Mouse (Mus musculus) gastrocnemius, postnatal 25 days (tissue): ENCODE results near the gene Zfp446. TPM values are rescaled to one million over a fixed set of nuclear protein-coding genes. Genes with fewer than 3 reads are reported as not detected.

Source experiments
- DNase-seq: peaks from one replicate; pipeline ENCODE4 v3.0.0; 2022
- total RNA-seq, 2 experiments: library from RNA; stranded (reverse); gene quantifications; 1 replicate in 1 of 2; 2 replicates in 1 of 2; pipeline ENCODE4 v1.2.3; 2021

Zfp446 gene
- total RNA-seq, 2 experiments from 2014 or later = 2.1 to 2.4 TPM

- DNase-seq = peak; percentile 91
Measured at GRCm38 (mm10) chr7:13023928-13024731, 46.5 kb downstream of the Zfp446 start.

- peak; percentile 64 for DNase-seq
Measured at GRCm38 (mm10) chr7:13024805-13025204, 47.2 kb downstream of the Zfp446 start.

- no peak for DNase-seq
Measured at GRCm38 (mm10) chr7:13025511-13026112, 48.0 kb downstream of the Zfp446 start.

- DNase-seq = no peak
Measured at GRCm38 (mm10) chr7:13028986-13029385, 51.3 kb downstream of the Zfp446 start.

- no peak for DNase-seq
Measured at GRCm38 (mm10) chr7:13031069-13031468, 53.4 kb downstream of the Zfp446 start.

GRCm38 (mm10) chr7:13031983-13032382 is 54.3 kb downstream of the Zfp446 start:
- no peak for DNase-seq

- no peak for DNase-seq
Measured at GRCm38 (mm10) chr7:13032541-13032940, 54.9 kb downstream of the Zfp446 start.

GRCm38 (mm10) chr7:13033451-13034147 is 56.0 kb downstream of the Zfp446 start:
- no peak for DNase-seq

GRCm38 (mm10) chr7:13034148-13034977 is 56.7 kb downstream of the Zfp446 start, which contains the start of gene Chmp2a:
Chmp2a (minus strand) TSS chr7:13034807.
- peak; percentile 95 for DNase-seq

Other genes with a start within 250 kb of the Zfp446 start
- not detected for gene Vmn2r56, start 242.8 kb upstream of the Zfp446 start, total RNA-seq
- 1 to 10 TPM; 1.4 to 1.6 TPM for gene Zscan18, start 174.2 kb upstream of the Zfp446 start, total RNA-seq
- gene Zfp329, start 159.0 kb upstream of the Zfp446 start, total RNA-seq = 1 to 10 TPM; 3.7 to 4.6 TPM
- gene Zfp110, start 143.1 kb upstream of the Zfp446 start, total RNA-seq = 10 to 100 TPM in 1 of 2 experiments, 1 to 10 TPM in 1; 8.9 to 10.3 TPM
- 1 to 10 TPM; 2.4 TPM for gene Zfp128, start 96.7 kb upstream of the Zfp446 start, total RNA-seq
- gene Zscan22, start 80.0 kb upstream of the Zfp446 start, total RNA-seq = 1 to 10 TPM; 2.7 to 3.4 TPM
- gene Rps5, start 55.6 kb upstream of the Zfp446 start, total RNA-seq = 100 to 1,000 TPM; 498 to 510 TPM
- under 1 TPM; 0.21 to 0.33 TPM for gene Rnf225, start 50.4 kb upstream of the Zfp446 start, total RNA-seq
- 1 to 10 TPM; 2.0 to 2.2 TPM for gene Zfp324, start 12.0 kb upstream of the Zfp446 start, total RNA-seq
- gene Slc27a5, start 20.3 kb downstream of the Zfp446 start, total RNA-seq = not detected
- gene Trim28, start 21.3 kb downstream of the Zfp446 start, total RNA-seq = 10 to 100 TPM; 59.1 to 60.7 TPM
- 1 to 10 TPM; 2.7 to 4.9 TPM for gene Zbtb45, start 32.2 kb downstream of the Zfp446 start, total RNA-seq
- 10 to 100 TPM; 76.1 to 89.9 TPM for gene Chmp2a, start 57.0 kb downstream of the Zfp446 start, total RNA-seq
- 100 to 1,000 TPM; 132 to 138 TPM for gene Ube2m, start 60.4 kb downstream of the Zfp446 start, total RNA-seq
- under 1 TPM; 0.54 to 0.75 TPM for gene Mzf1, start 76.9 kb downstream of the Zfp446 start, total RNA-seq
- gene Vmn1r85, start 117.3 kb downstream of the Zfp446 start, total RNA-seq = not detected
- not detected for gene Vmn1r86, start 142.1 kb downstream of the Zfp446 start, total RNA-seq
- gene Vmn1r87, start 162.3 kb downstream of the Zfp446 start, total RNA-seq = not detected
- under 1 TPM; 0.03 to 0.10 TPM for gene Vmn1r88, start 181.7 kb downstream of the Zfp446 start, total RNA-seq
- gene Vmn1r89, start 235.2 kb downstream of the Zfp446 start, total RNA-seq = not detected